18 mouse cellular contexts compared by ENCODE assay signal in the genomic region with DNA sequence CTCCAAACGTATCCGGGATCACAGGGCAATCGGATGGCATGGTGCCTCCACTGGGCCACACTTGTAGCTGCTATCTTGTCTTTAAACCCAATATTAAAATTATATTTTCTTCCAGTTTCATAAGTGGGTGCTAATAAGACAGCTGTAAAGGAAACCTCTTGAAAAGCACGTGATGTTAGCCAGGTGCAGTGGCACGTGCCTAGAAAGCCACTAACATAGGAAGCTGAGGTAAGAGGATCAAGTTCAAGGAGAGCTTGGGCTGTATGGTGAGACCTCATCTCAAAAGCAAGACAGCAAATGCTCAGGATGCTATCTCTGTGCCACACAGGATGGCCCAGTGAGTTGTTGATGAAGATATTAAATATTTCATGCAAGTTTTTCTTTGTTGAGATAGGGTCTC. TPM values are rescaled to one million over a fixed set of nuclear protein-coding genes. Genes with fewer than 3 reads are reported as not detected.
"Had no signal": no experiment of that assay in that cellular context is flagged by ENCODE, and none has a peak within 500 bp of the region (broad histone marks: within the 10 kb centered on the region; RNA-seq: fewer than 3 reads in every experiment).

No protein-coding gene starts in this region.

- H3K4me2 ChIP-seq: liver, embryonic 12.5 days; lung, embryonic 14.5 days; midbrain, embryonic 13.5 days; midbrain, embryonic 15.5 days; neural tube, embryonic 13.5 days; neural tube, embryonic 15.5 days; stomach, embryonic 15.5 days had no signal

- H3K27me3 ChIP-seq: liver, embryonic 12.5 days; midbrain, embryonic 13.5 days; midbrain, embryonic 15.5 days; neural tube, embryonic 13.5 days; neural tube, embryonic 15.5 days; stomach, embryonic 15.5 days had no signal

- DNase-seq: lung, adult 18-20 months; lung, embryonic 14.5 days; lung, postnatal 10 days; lung, postnatal 4 days; retina, postnatal 1 day; right cerebral cortex, adult 18-20 months; right cerebral cortex, postnatal 14 days had no signal

- H3K27ac ChIP-seq: liver, embryonic 12.5 days; liver, embryonic 14.5 days; midbrain, embryonic 10.5 days; midbrain, embryonic 13.5 days; midbrain, embryonic 15.5 days; neural tube, embryonic 13.5 days; neural tube, embryonic 15.5 days; stomach, embryonic 15.5 days; stomach, postnatal 0 days had no signal

- H3K9ac ChIP-seq: liver, embryonic 12.5 days; liver, embryonic 14.5 days; lung, embryonic 14.5 days; midbrain, embryonic 13.5 days; midbrain, embryonic 15.5 days; neural tube, embryonic 13.5 days; neural tube, embryonic 15.5 days; stomach, embryonic 15.5 days had no signal

- ATAC-seq: liver, embryonic 12.5 days; midbrain, embryonic 13.5 days; midbrain, embryonic 15.5 days had no signal

- H3K4me1 ChIP-seq: liver, embryonic 12.5 days; midbrain, embryonic 10.5 days; midbrain, embryonic 13.5 days; midbrain, embryonic 15.5 days; neural tube, embryonic 13.5 days; neural tube, embryonic 15.5 days; stomach, embryonic 15.5 days had no signal

- H3K9me3 ChIP-seq: liver, embryonic 12.5 days; midbrain, embryonic 10.5 days; midbrain, embryonic 13.5 days; midbrain, embryonic 15.5 days; neural tube, embryonic 13.5 days; neural tube, embryonic 15.5 days; stomach, embryonic 15.5 days had no signal

- H3K4me3 ChIP-seq: liver, embryonic 12.5 days; midbrain, embryonic 10.5 days; midbrain, embryonic 13.5 days; midbrain, embryonic 15.5 days; myocyte; neural tube, embryonic 13.5 days; neural tube, embryonic 15.5 days; stomach, embryonic 15.5 days had no signal

- H3K36me3 ChIP-seq: liver, embryonic 12.5 days; midbrain, embryonic 10.5 days; midbrain, embryonic 13.5 days; midbrain, embryonic 15.5 days; neural tube, embryonic 13.5 days; neural tube, embryonic 15.5 days; stomach, embryonic 15.5 days had no signal

RNA-seq across cellular contexts. Expression of gene Efcab5, which starts 34.6 kb away (rescaled TPM):
- polyA plus RNA-seq: liver, adult 2 months had no signal
